Mouse (Mus musculus) liver, embryonic 12.5 days (tissue): ENCODE data around the gene Lrrc56. TPM values are rescaled to one million over a fixed set of nuclear protein-coding genes. Genes with fewer than 3 reads are reported as not detected.

Experiments
- ATAC-seq: fragments of 200-750 bp; cut with Nextera tagmentation; 2 replicates; pipeline ENCODE4 v1.8.0; 2017; ENCODE audit warnings: moderate number of reproducible peaks, mild to moderate bottlenecking, moderate library complexity
- H3K27ac ChIP-seq: fragments of 300-500 bp; sonication (generic); 2 replicates; pipeline ENCODE4 v1.5.1; 2016; ENCODE audit warnings: mild to moderate bottlenecking
- H3K27me3 ChIP-seq: fragments of 300-500 bp; sonication (generic); replicated peaks from 2 replicates; pipeline ENCODE4 v1.6.1; 2016; ENCODE audit warnings: mild to moderate bottlenecking, moderate library complexity
- H3K36me3 ChIP-seq: fragments of 300-500 bp; sonication (generic); 2 replicates; pipeline ENCODE4 v1.6.1; 2016; ENCODE audit warnings: mild to moderate bottlenecking, moderate library complexity
- H3K4me1 ChIP-seq: fragments of 300-500 bp; sonication (generic); 2 replicates; pipeline ENCODE4 v1.6.1; 2016
- H3K4me2 ChIP-seq: fragments of 300-500 bp; sonication (generic); 2 replicates; pipeline ENCODE4 v1.6.1; 2016; ENCODE audit warnings: mild to moderate bottlenecking, moderate library complexity
- H3K4me3 ChIP-seq: fragments of 300-500 bp; sonication (generic); 2 replicates; pipeline ENCODE4 v1.5.1; 2016; ENCODE audit warnings: mild to moderate bottlenecking, moderate library complexity
- H3K9ac ChIP-seq: fragments of 300-500 bp; sonication (generic); 2 replicates; pipeline ENCODE4 v1.6.1; 2016; ENCODE audit warnings: mild to moderate bottlenecking, moderate library complexity
- H3K9me3 ChIP-seq: fragments of 300-500 bp; sonication (generic); replicated peaks from 2 replicates; pipeline ENCODE4 v1.6.1; 2016; ENCODE audit warnings: mild to moderate bottlenecking, moderate library complexity
- WGBS: fragments of 180-500 bp; shearing (Covaris S2); methylation state at CpG from one replicate; pipeline ENCODE4 v1.1.7; 2016; ENCODE audit not compliant: insufficient replicate concordance; 5-methylcytosine and 5-hydroxymethylcytosine counted together
- polyA plus RNA-seq: library from polyadenylated mRNA; unstranded; fragments of >200 nt; fragmentation: Nextera tagmentation; extraction: Ambion mirVana; gene quantifications from 2 replicates; pipeline ENCODE4 v1.2.1, GENCODE M21; 2016

Lrrc56 gene
- polyA plus RNA-seq, 1 experiment from 2014 or later, result 16.4 TPM

DNA sequence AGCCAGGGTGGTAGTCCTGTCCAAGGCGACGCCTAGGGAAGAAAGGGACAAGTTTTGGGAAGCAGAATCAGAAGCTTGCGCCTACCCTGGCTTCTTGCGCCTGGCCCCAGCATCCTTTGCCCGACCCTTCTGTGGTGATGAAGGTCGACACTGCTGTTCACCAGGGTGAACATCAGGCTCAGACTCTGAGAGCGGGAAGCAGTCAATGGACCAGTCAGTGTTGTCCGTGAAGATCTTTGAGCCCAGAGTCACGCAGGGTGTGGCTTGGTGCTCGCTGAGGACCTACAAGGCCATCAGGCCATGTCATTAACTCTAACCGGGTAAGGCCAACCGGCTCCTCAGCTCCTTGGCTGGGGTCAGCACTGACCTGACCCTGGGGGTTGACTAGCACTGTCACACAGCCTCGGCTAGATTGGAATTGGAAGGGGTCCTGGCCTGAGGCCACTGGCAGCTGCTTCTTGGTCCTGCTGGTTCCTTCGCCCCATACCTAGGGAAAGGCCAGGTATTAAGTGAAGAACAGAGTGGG, 16.7 kb downstream of the Lrrc56 start:
- H3K4me2 ChIP-seq, result peak overlapping the region; percentile 65
- no peaks in the 10 kb centered on the region for H3K9me3 ChIP-seq
- no peak overlapping the region for H3K4me3 ChIP-seq
- WGBS, result 81% methylated on average over 14 of the region's 14 CpGs
- H3K4me1 ChIP-seq, result peaks cover 98% of the 10 kb centered on the region
- no peaks in the 10 kb centered on the region for H3K36me3 ChIP-seq
- peaks cover 7% of the 10 kb centered on the region; the same call in 1 of the 2 replicates for H3K27me3 ChIP-seq
- ATAC-seq, result no peak
- H3K9ac ChIP-seq, result peak overlapping the region; percentile 61
- H3K27ac ChIP-seq, result peak overlapping the region; percentile 83

DNA sequence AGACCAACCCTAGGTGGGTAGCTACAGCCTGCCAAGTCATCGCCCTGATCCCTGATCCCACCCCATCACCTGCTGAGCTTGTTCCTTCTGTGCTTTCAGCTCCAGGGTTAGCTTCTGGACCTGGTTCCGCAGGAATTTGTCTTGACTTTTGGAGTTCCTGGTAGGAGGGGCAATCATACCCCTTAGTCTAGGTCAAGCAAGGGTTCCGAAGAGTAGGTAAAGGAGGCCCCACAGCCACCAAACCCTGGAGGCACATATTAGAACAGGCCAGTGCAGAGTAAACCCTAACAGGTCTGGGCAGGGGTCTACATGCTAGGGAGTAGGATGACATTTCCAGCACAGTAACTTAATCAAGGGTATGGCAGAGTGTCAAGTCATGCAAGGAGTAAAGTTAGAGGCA, 19.2 kb downstream of the Lrrc56 start:
- no peak overlapping the region for H3K4me3 ChIP-seq
- H3K9ac ChIP-seq, result peak overlapping the region; percentile 31; the same call in 1 of the 2 replicates
- H3K9me3 ChIP-seq, result no peaks in the 10 kb centered on the region
- H3K36me3 ChIP-seq, result peaks cover 13% of the 10 kb centered on the region
- WGBS, result 86% methylated on average over 3 of the region's 3 CpGs
- H3K27ac ChIP-seq, result peak overlapping the region; percentile 83
- no peak for ATAC-seq
- H3K27me3 ChIP-seq, result peaks cover 7% of the 10 kb centered on the region; the same call in 1 of the 2 replicates
- H3K4me1 ChIP-seq, result peaks cover 96% of the 10 kb centered on the region
- H3K4me2 ChIP-seq, result no peak overlapping the region

DNA sequence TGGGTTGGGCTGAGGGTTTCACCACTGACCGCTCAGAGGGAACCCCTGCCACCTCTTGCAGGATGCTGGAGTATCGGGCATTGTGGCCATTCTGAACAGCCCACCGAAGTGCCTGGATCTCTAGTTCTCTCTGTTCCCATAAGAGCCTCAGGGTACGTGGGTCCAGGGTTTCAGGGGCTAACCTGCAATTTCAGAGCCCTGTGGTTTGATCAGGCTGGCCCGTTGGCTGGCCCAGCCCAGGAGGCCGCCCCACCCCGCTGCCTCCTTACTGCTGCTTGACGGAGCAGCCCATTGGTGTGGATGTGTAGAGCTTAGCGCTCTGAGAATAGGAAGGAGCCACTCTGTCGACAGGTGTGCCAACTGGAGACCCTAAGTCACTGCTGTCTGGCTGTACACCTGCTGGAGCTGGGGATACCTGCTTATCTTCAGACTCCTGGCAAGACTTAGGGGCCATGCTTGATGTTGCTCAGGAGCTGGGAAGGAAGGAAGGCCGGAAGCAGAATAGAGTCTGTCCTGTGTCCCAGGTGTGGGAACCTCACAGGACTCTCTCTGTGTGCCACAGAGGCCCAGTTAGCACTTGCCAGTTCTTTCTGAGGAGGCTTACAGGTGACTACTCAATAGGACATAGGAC, 19.8 kb downstream of the Lrrc56 start, which contains the start of gene Lmntd2:
Gene Lmntd2 (minus strand): TSS at position 476 of the 631 bp plus-strand sequence.
- Histone ChIP-seq H3K9me3 (no peaks in the 10 kb centered on the region), H3K27ac (peak within 1 kb of the TSS; percentile 83), H3K9ac (peak within 1 kb of the TSS; percentile 76), H3K4me3 (peak within 1 kb of the TSS; percentile 66), H3K4me1 (peaks cover 96% of the 10 kb centered on the region), H3K36me3 (peaks cover 19% of the 10 kb centered on the region), H3K27me3 (peaks cover 7% of the 10 kb centered on the region; the same call in 1 of the 2 replicates), H3K4me2 (peak within 1 kb of the TSS; percentile 89)
- 82% methylated on average over 11 of the region's 11 CpGs for WGBS
- ATAC-seq, result no peak

DNA sequence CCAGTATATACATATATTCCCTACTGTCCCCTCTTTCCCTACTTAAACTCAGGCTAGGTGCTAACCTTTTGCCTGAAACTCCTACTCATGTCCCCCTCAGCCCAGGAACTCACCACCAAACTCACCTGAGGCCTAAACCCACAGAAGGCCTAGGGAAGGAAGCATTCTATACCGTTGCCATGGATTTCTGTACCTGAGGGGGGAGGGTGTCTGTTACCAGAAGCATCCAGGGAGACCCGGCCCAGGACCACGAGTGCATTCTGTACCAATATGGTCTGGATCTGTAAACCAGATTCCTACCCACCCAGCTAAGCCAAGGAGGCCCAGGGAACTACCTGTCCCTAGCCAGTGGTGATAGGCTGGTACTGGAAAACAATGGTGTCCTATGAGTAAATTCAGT, 20.4 kb downstream of the Lrrc56 start:
- H3K27me3 ChIP-seq, result peaks cover 7% of the 10 kb centered on the region; the same call in 1 of the 2 replicates
- H3K27ac ChIP-seq, result peak overlapping the region; percentile 83
- no peaks in the 10 kb centered on the region for H3K9me3 ChIP-seq
- peaks cover 96% of the 10 kb centered on the region for H3K4me1 ChIP-seq
- WGBS, result 72% methylated on average over 3 of the region's 3 CpGs
- peaks cover 25% of the 10 kb centered on the region for H3K36me3 ChIP-seq
- H3K4me3 ChIP-seq, result no peak overlapping the region
- peak overlapping the region; percentile 89; the same call in 1 of the 2 replicates for H3K4me2 ChIP-seq
- H3K9ac ChIP-seq, result 0 out of 2 replicates have a peak overlapping the region, but pooled peaks have one; percentile 13
- ATAC-seq, result no peak

DNA sequence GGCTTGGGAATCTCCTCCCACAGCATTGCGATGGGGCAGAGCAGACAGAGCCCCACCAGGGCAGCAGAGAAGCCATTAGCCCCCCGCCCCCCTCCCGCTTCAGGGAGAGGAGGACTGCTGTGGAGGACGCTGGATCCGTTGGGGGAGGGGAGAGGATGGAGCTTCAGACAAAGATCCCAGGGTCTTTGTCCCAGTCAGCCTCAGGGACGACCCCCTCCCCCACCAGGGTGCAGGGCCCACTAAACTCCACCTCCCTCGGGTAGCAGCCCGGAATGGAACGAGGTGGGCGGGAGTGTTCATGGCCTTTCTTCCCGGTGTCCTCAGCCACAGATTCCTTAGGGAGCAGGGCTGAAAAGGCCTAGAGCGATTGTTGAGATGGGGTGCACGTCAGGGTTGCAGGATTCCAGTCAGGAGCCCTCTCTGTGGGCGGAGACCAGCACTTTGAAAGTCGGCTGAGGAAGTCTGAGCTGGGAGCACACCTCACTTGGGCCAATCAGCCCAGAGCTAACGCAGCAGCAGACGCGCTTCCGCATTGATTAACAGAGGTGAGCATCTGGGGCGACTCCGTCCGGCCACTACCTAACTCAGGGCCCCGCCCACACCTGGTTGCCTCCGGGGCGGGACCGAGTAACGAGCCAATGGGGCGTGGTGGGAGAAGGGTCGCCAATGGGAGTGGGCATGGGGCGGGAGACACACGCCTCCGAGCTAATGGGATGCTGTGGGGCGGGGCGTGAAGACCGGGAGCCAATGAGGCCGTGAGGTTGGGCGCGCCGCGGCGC, 21.3 kb downstream of the Lrrc56 start, which contains the start of gene Rassf7:
Gene Rassf7 (plus strand): TSS at position 760 of the 779 bp plus-strand sequence.
- Histone ChIP-seq H3K9ac (peak within 1 kb of the TSS; percentile 76), H3K27me3 (peaks cover 7% of the 10 kb centered on the region; the same call in 1 of the 2 replicates), H3K4me3 (peak within 1 kb of the TSS; percentile 66), H3K4me1 (peaks cover 96% of the 10 kb centered on the region), H3K4me2 (peak within 1 kb of the TSS; percentile 89), H3K27ac (peak within 1 kb of the TSS; percentile 83), H3K36me3 (peaks cover 35% of the 10 kb centered on the region), H3K9me3 (no peaks in the 10 kb centered on the region)
- 3% methylated on average over 41 of the region's 41 CpGs for WGBS
- peak; percentile 94 for ATAC-seq

DNA sequence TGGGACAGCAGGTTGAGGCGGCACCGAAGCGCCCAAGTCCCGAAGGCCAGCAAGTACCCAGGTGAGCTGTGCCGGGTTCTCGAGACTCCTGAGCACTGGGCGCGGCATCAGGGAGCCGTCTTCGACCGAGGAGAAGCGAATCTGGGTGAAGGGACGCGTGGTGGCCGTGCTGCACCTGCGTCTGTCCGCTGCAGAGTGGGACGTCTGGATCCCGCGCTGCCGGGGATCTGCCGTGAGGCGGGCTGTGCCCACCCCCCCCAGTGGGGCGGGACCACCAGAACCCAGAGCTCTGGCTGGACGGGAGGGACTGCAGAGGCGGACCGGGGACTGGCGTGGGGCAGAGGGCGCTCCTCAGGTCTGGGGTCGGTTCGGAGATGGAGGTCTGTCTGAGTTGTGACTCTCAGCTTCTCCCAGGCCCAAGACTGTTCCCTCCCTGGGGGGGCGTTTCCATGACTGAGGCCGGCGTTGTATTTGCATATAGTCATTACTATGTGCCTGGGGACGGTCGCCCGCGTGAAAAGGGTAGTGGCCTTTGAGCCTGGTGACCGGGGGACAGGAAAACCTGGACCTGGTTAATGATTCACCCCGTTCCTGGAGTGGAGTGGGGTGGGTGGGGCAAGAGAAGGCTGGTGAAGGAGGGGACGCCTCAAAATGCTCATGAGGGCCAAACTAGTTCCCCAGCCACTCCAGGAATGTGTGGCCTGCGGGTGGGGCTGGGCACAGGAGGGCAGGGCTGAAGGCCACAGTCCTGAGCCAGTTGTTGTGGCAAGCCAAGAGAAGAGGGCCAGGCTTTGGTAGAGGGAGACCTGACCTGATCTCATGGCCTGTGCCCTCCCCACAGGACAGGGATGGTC, 22.1 kb downstream of the Lrrc56 start:
- Histone ChIP-seq H3K36me3 (peaks cover 39% of the 10 kb centered on the region), H3K27ac (peak overlapping the region; percentile 83), H3K9me3 (no peaks in the 10 kb centered on the region), H3K27me3 (0 out of 2 replicates have a peak, but pooled peaks cover 3% of the 10 kb centered on the region), H3K4me1 (peaks cover 96% of the 10 kb centered on the region), H3K4me3 (peak overlapping the region; percentile 66), H3K9ac (peak overlapping the region; percentile 76), H3K4me2 (peak overlapping the region; percentile 89)
- 2% methylated on average over 42 of the region's 42 CpGs for WGBS
- ATAC-seq, result peak; percentile 56

DNA sequence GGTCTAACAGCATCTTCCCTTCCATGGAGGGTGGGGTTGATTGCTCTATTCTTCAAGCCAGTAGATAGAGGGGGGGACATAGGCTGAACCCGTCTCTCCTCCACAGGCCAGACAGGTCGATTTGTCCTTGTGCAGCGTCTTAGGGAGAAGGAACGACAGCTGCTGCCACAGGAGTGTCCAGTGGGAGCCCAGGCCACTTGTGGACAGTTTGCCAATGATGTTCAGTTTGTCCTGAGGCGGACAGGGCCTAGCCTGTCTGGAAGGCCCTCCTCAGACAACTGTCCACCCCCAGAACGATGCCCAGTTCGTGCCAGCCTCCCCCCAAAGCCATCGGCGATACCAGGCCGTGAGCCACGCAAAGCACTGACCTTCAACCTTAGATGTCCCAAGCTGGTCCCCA, 22.9 kb downstream of the Lrrc56 start:
- peak overlapping the region; percentile 66 for H3K4me3 ChIP-seq
- H3K4me2 ChIP-seq, result peak overlapping the region; percentile 89
- H3K9me3 ChIP-seq, result no peaks in the 10 kb centered on the region
- peaks cover 92% of the 10 kb centered on the region for H3K4me1 ChIP-seq
- ATAC-seq, result no peak
- WGBS, result 84% methylated on average over 11 of the region's 11 CpGs
- H3K36me3 ChIP-seq, result peaks cover 39% of the 10 kb centered on the region
- peak overlapping the region; percentile 83 for H3K27ac ChIP-seq
- H3K9ac ChIP-seq, result peak overlapping the region; percentile 76
- H3K27me3 ChIP-seq, result no peaks in the 10 kb centered on the region

DNA sequence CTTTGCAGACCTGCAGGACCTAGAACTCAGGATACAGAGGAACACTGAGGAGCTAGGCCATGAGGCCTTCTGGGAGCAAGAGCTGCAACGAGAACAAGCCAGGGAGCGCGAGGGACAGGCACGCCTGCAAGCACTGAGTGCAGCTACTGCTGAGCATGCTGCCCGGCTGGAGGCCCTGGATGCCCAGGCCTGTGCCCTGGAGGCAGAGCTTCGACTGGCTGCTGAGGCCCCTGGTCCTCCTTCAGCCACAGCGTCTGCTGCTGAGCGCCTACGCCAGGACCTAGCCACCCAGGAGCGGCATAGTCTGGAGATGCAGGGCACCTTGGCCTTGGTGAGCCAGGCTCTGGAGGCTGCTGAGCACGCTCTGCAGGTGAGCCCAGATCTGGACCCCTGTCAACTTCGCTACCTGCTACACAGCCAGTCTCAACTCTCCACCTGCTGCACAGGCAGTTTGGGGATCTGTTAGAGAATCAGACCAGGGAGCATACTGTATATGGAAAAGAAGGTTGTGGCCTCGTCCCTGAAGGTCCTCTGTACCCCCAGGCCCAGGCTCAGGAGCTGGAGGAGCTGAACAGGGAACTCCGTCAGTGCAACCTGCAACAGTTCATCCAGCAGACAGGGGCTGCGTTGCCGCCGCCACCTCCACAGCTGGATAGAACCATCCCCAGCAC, 23.5 kb downstream of the Lrrc56 start:
- no peaks in the 10 kb centered on the region for H3K9me3 ChIP-seq
- H3K27ac ChIP-seq, result peak overlapping the region; percentile 83
- no peaks in the 10 kb centered on the region for H3K27me3 ChIP-seq
- H3K4me1 ChIP-seq, result peaks cover 92% of the 10 kb centered on the region
- peak overlapping the region; percentile 76; the same call in 1 of the 2 replicates for H3K9ac ChIP-seq
- 90% methylated on average over 17 of the region's 17 CpGs for WGBS
- peak overlapping the region; percentile 89 for H3K4me2 ChIP-seq
- H3K4me3 ChIP-seq, result peak overlapping the region; percentile 66
- no peak for ATAC-seq
- H3K36me3 ChIP-seq, result peaks cover 39% of the 10 kb centered on the region

DNA sequence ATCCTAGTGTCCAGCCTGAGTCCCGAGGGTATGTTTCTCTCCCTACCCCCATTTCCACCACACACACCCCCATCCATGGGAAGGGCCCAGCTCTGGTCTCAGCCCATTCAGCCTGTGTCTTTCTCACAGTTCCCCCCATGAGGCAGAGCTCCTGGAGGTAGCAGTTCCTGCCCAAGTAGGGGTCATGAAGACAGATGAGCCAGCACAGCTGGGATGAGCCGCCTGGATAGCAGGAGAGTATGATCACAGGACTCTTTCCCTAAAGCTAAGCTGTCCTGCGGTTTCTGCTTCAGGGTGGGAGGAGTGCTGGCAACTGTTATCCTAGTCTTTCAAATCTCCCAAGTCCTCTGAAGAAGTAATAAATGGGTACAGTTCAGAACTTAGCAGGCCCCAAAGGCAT, 24.2 kb downstream of the Lrrc56 start:
- Histone ChIP-seq H3K9me3 (no peaks in the 10 kb centered on the region), H3K4me3 (no peak overlapping the region), H3K36me3 (peaks cover 39% of the 10 kb centered on the region), H3K4me1 (peaks cover 92% of the 10 kb centered on the region), H3K9ac (peak overlapping the region; percentile 36; the same call in 1 of the 2 replicates), H3K27me3 (no peaks in the 10 kb centered on the region), H3K27ac (peak overlapping the region; percentile 83), H3K4me2 (peak overlapping the region; percentile 1; the same call in 1 of the 2 replicates)
- WGBS, result 86% methylated on average over 3 of the region's 3 CpGs
- no peak for ATAC-seq

DNA sequence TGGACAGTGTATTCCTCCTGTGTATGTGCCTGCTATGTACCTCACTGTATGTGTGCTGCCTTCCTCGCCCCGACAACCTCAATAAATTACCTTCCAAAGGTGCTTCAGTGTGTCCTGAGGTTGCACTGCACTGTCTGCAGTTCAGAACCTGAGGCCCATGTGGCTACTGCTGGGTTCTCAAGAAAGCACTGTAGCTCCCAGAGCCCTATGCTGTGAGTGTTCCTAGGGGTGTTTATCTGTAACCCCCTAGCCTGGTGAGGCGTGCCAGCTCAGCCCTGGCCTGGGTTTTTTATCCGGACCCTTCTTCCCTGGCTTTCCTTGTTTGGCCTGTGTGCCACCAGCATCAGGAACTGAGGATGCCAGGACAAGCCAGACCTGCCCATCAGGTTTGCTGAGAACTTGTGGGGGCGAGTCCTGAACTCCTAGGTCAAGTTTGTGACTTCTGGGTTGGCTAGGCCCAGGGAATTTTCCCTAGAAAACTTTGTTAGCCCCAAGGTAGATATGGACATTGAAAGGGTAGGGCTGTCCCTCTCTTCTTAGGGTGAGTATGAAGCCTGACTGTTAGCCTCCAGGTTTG, 24.7 kb downstream of the Lrrc56 start:
- H3K4me3 ChIP-seq, result no peak overlapping the region
- no peak overlapping the region for H3K4me2 ChIP-seq
- whole genome bisulfite sequencing, result 78% methylated on average over 5 of the region's 5 CpGs
- H3K36me3 ChIP-seq, result peaks cover 39% of the 10 kb centered on the region
- H3K9me3 ChIP-seq, result no peaks in the 10 kb centered on the region
- peak overlapping the region; percentile 83 for H3K27ac ChIP-seq
- no peaks in the 10 kb centered on the region for H3K27me3 ChIP-seq
- peak overlapping the region; percentile 36; the same call in 1 of the 2 replicates for H3K9ac ChIP-seq
- H3K4me1 ChIP-seq, result peaks cover 89% of the 10 kb centered on the region
- ATAC-seq, result no peak
